Mouse (Mus musculus): Measurements from ENCODE around the gene Tango2.

DNA sequence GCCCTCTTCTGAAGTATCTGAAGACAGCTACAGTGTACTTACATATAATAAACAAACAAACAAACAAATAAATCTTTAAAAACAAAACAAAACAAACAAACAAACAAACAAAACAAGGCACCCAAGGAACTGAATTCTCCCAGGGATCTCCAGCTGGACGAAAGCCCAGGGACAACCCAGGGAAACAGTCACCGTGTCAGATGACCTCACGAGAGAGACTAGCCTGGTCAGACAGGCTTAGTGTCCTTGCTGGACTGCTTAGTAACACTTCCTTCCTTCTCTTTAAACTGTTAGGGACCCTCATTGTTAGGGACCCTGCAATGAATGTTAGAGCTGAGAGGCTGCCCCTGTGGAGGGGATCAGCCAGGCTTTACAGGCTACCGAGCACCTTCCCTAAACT is 10.6 kb downstream of the Tango2 start:
- no peak for TF ChIP-seq E2F4 (IDR thresholded peaks at IDR 0.05; ENCODE audit: insufficient replicate concordance, low read depth, low read length)
- no peak for TF ChIP-seq CTCF (conservative IDR thresholded peaks at IDR 0.05 in 1 of 2, IDR thresholded peaks at IDR 0.05 in 1 of 2; ENCODE audit: low read depth in 2 of 2, low read length in 2 of 2)
- TF ChIP-seq MXI1 (IDR thresholded peaks at IDR 0.05; ENCODE audit: low read depth, low read length) = no peak
- TF ChIP-seq CHD2 (IDR thresholded peaks at IDR 0.05; ENCODE audit: low read length) = no peak
- TF ChIP-seq MAFK (IDR thresholded peaks at IDR 0.05; ENCODE audit: insufficient replicate concordance, low read length) = no peak
- no peak for TF ChIP-seq MAX (IDR thresholded peaks at IDR 0.05; ENCODE audit: low read length)
- TF ChIP-seq NRF1 (IDR thresholded peaks at IDR 0.05; ENCODE audit: low read depth, low read length) = no peak
- no peak for TF ChIP-seq HCFC1 (IDR thresholded peaks at IDR 0.05; ENCODE audit: low read depth, low read length)
- TF ChIP-seq POLR2A (IDR thresholded peaks at IDR 0.05; ENCODE audit: low read depth, low read length) = no peak
- TF ChIP-seq UBTF (IDR thresholded peaks at IDR 0.05; ENCODE audit: low read depth, low read length) = no peak
- TF ChIP-seq KAT2A (IDR thresholded peaks at IDR 0.05; ENCODE audit: insufficient replicate concordance, low read length) = no peak
